Mouse (Mus musculus): ENCODE measurements around the gene Sh2b2. TPM values are rescaled to one million over a fixed set of nuclear protein-coding genes. Genes with fewer than 3 reads are reported as not detected.

Gene Sh2b2
- 57.3 and 114 TPM in 2 replicates for polyA plus RNA-seq (2012)

DNA sequence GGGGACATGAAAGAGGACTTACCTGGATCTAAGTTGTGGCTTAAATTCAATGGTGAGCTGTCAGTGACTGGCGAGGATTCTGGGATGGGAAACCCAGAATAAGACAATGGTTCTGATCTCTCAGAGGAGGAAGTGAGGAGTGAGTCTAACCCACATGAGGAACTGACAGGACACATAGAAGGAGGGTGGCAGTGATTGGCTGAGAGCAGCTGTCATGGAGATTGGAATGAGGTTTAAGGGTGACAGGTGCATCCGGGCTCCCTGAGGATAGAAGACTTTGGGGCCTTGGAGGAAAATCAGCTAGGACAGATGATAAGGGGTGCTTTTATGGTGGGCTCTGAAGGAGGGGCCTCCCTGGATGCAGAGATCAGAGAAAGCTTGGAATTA, at the start of gene Sh2b2:
TSS of gene Sh2b2 (minus strand) at position 105 of the 387 bp plus-strand sequence.

DNA sequence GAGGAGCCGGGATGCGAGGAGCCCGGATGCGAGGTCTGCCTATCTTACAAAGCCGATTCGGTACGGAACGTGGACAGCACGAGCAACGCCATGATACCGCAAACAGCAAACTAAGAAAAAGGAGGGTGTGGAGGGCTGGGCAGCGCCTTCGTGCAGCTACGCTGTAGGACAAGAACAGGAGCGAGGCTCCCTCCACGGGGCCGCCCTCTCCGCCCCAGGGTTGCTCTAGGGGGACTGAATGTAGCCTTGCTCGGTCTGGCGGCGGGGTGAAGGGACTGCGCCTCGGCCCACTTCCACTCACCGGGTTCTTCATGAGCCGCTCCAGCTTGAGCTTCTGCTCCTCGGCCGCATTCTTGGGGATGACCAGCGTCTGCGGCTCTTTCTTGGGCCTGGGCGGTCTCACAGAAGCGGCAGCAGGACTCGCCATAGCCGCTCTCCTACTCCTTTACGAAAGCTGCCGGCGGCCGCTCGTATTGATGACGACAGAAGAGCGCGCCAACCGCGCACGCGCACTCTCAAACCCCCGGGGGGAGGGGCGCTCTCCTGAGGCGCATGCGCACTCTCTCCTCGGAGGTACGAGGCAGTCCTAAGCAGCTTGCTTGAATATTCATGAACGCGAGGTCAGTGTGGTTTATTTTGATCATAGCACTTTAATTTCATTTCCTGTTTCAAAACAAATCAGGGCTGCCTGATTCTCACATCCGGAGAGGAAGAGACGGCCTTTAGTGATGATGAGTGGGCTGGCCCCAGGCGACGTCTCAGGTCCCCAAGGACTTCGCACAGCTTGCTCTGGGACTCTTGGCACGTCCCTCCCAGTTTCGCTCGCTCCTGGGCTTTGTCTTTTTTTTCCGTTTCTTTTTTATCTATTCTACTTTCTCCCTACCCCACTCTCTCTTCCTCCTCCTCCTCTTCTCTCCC, 47.6 kb downstream of the Sh2b2 start, which contains the start of gene Prkrip1:
TSS of gene Prkrip1 (minus strand) at position 490 of the 918 bp plus-strand sequence.

DNA sequence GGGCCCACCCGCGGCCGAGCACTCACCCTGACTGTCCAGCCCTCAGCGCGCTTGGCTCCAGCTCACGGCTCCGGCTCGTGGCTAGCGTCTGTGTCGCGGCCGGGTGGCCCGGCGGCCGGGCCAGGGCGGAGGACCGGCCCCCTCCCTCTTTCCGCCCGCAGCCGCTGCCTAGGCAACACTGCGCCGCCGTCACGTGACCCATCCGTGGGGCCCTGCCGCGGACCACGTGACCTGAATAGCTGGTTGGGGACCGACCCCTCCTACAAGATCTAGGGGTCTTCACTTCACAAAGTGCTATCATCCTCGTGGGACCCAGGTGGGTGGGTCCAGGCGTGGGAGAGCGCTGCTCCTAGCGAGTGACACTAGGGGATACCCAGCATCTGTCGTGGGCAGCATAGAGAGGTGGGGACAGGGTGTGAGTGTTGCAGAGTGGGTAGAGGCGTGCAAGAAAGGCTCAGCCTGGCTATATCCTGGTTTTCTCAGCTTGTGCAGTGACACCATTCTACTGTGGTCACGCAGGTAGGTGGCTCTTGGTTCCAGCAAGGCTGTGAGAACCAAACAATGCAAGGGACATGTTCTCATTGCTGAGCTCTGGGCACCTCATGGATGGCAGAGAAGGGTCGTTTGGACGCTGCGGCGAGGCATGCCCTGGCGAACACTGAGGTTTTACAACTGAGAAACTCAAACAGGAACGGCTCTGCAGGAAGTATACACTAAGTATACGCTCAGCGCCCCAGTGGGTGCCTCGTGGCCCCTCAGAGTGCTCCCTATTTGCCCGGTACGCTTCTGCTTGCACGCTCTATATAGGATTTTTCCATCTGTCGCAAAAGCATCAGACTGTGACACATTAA, 75.6 kb downstream of the Sh2b2 start, which contains the start of gene Orai2:
TSS of gene Orai2 (minus strand) at position 202 of the 851 bp plus-strand sequence.

Other genes with a start within 250 kb of the Sh2b2 start
- not detected in 2 replicates for gene Upk3b, start 208.1 kb downstream of the Sh2b2 start, polyA plus RNA-seq (2012)
- 1.6 TPM in 2 replicates for gene Upk3bl, start 192.1 kb downstream of the Sh2b2 start, polyA plus RNA-seq (2012)
- 47.9 and 51.3 TPM in 2 replicates for gene Rasa4, start 162.6 kb downstream of the Sh2b2 start, polyA plus RNA-seq (2012)
- gene Polr2j, start 129.9 kb downstream of the Sh2b2 start, polyA plus RNA-seq (2012), result 99.5 and 120 TPM in 2 replicates
- 96.7 and 106 TPM in 2 replicates for gene Lrwd1, start 110.5 kb downstream of the Sh2b2 start, polyA plus RNA-seq (2012)
- gene Alkbh4, start 110.4 kb downstream of the Sh2b2 start, polyA plus RNA-seq (2012), result 41.8 and 45.8 TPM in 2 replicates
- 49.5 and 53.9 TPM in 2 replicates for gene Orai2, start 75.8 kb downstream of the Sh2b2 start, polyA plus RNA-seq (2012)
- 44.9 and 45.2 TPM in 2 replicates for gene Prkrip1, start 47.6 kb downstream of the Sh2b2 start, polyA plus RNA-seq (2012)